Mouse (Mus musculus): ENCODE measurements around the gene Agtr1a. TPM values are rescaled to one million over a fixed set of nuclear protein-coding genes. Genes with fewer than 3 reads are reported as not detected.

Gene Agtr1a
- polyA plus RNA-seq, 1 experiment = 22.1 TPM

- H3K4me3 ChIP-seq (ENCODE audit: extremely low read depth, insufficient read depth, insufficient read length) = no peak overlapping the region
- no peak overlapping the region for H3K27ac ChIP-seq (ENCODE audit: insufficient read depth, low read length)
- H3K27me3 ChIP-seq (ENCODE audit: control insufficient read depth, insufficient read depth, low read length) = no peaks in the 10 kb centered on the region
- H3K36me3 ChIP-seq (ENCODE audit: control insufficient read depth, insufficient read depth, low read length) = no peaks in the 10 kb centered on the region
- no peaks in the 10 kb centered on the region for H3K4me1 ChIP-seq (ENCODE audit: control insufficient read depth, insufficient read depth, insufficient read length)
- WGBS = 90% methylated on average over 6 of the region's 6 CpGs
- TF ChIP-seq CTCF (IDR thresholded peaks at IDR 0.05; ENCODE audit: extremely low read depth, insufficient read depth, insufficient read length, insufficient replicate concordance) (no peak), POLR2A (IDR thresholded peaks at IDR 0.05; ENCODE audit: low read depth, low read length) (no peak)
- DNase-seq (ENCODE audit: low read depth in 1 of 2, low spot score in 2 of 2) = no peak
Observed at GRCm38 (mm10) chr13:30385183-30385582, 48.9 kb downstream of the Agtr1a start.

GRCm38 (mm10) chr13:30394123-30394522 is 57.9 kb downstream of the Agtr1a start:
- TF ChIP-seq POLR2A (IDR thresholded peaks at IDR 0.05; ENCODE audit: low read depth, low read length) (no peak), CTCF (IDR thresholded peaks at IDR 0.05; ENCODE audit: extremely low read depth, insufficient read depth, insufficient read length, insufficient replicate concordance) (no peak)
- no peak overlapping the region for H3K27ac ChIP-seq (ENCODE audit: insufficient read depth, low read length)

DNA sequence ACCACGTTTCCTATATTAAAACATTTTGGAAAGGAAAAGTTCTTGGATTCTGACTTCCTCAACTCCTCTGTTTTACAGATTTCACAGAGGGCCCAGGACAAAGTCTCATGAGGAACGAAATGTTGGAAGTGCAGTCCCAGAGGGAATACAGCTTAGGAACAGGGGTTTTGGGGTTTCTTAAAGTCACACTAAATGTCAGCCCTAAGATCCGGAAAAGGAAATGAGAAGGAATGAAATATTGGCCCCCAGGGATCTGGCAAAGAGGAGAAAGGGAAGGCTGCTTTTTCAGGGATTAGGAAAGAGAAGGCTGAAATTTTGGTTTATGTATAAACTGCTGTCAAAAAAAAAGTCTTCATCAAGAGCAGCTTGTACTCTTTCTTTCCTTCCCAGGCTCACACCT is 60.2 kb downstream of the Agtr1a start:
- H3K36me3 ChIP-seq (ENCODE audit: control insufficient read depth, insufficient read depth, low read length) = no peaks in the 10 kb centered on the region
- no peaks in the 10 kb centered on the region for H3K4me1 ChIP-seq (ENCODE audit: control insufficient read depth, insufficient read depth, insufficient read length)
- TF ChIP-seq POLR2A (IDR thresholded peaks at IDR 0.05; ENCODE audit: low read depth, low read length) = no peak
- TF ChIP-seq CTCF (IDR thresholded peaks at IDR 0.05; ENCODE audit: extremely low read depth, insufficient read depth, insufficient read length, insufficient replicate concordance) = no peak
- no peaks in the 10 kb centered on the region for H3K27me3 ChIP-seq (ENCODE audit: control insufficient read depth, insufficient read depth, low read length)
- no peak for DNase-seq (ENCODE audit: low read depth in 1 of 2, low spot score in 2 of 2)
- H3K27ac ChIP-seq (ENCODE audit: insufficient read depth, low read length) = no peak overlapping the region
- H3K4me3 ChIP-seq (ENCODE audit: extremely low read depth, insufficient read depth, insufficient read length) = no peak overlapping the region
- WGBS = 74% methylated on average over 3 of the region's 3 CpGs

More at GRCm38 (mm10) chr13:30394123-30394522, 57.9 kb downstream of the Agtr1a start:
- H3K4me3 ChIP-seq (ENCODE audit: extremely low read depth, insufficient read depth, insufficient read length) = no peak overlapping the region
- no peaks in the 10 kb centered on the region for H3K36me3 ChIP-seq (ENCODE audit: control insufficient read depth, insufficient read depth, low read length)
- no peaks in the 10 kb centered on the region for H3K4me1 ChIP-seq (ENCODE audit: control insufficient read depth, insufficient read depth, insufficient read length)
- no peak for DNase-seq (ENCODE audit: low read depth in 1 of 2, low spot score in 2 of 2)
- no peaks in the 10 kb centered on the region for H3K27me3 ChIP-seq (ENCODE audit: control insufficient read depth, insufficient read depth, low read length)

DNA sequence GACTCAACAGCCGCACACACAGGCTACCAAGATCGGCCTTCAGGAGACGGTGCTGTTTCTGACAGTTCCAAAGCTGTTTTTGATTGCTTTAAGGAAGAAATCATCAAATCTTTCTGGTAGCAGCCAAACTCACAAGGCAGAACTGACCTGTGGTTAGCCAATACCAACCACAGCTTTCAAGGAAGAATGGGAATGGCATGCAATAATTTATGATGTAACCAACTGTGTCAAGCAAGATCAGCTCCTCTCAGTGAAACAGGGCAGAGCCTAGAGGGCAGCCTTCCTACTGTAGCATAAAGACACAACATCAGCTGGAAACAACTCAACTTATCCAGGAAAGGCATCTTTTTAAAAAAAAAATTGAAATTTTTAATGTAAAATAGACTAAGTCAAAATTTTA is 62.6 kb downstream of the Agtr1a start:
- 72% methylated on average over 3 of the region's 3 CpGs for WGBS
- no peak for TF ChIP-seq POLR2A (IDR thresholded peaks at IDR 0.05; ENCODE audit: low read depth, low read length)
- TF ChIP-seq CTCF (IDR thresholded peaks at IDR 0.05; ENCODE audit: extremely low read depth, insufficient read depth, insufficient read length, insufficient replicate concordance) = no peak
- H3K27ac ChIP-seq (ENCODE audit: insufficient read depth, low read length) = no peak overlapping the region
- H3K27me3 ChIP-seq (ENCODE audit: control insufficient read depth, insufficient read depth, low read length) = no peaks in the 10 kb centered on the region
- no peaks in the 10 kb centered on the region for H3K4me1 ChIP-seq (ENCODE audit: control insufficient read depth, insufficient read depth, insufficient read length)
- no peaks in the 10 kb centered on the region for H3K36me3 ChIP-seq (ENCODE audit: control insufficient read depth, insufficient read depth, low read length)
- no peak for DNase-seq (ENCODE audit: low read depth in 1 of 2, low spot score in 2 of 2)
- H3K4me3 ChIP-seq (ENCODE audit: extremely low read depth, insufficient read depth, insufficient read length) = no peak overlapping the region

GRCm38 (mm10) chr13:30400621-30401020 is 64.4 kb downstream of the Agtr1a start:
- Histone ChIP-seq H3K27me3 (ENCODE audit: control insufficient read depth, insufficient read depth, low read length) (no peaks in the 10 kb centered on the region), H3K4me1 (ENCODE audit: control insufficient read depth, insufficient read depth, insufficient read length) (no peaks in the 10 kb centered on the region), H3K27ac (ENCODE audit: insufficient read depth, low read length) (no peak overlapping the region), H3K36me3 (ENCODE audit: control insufficient read depth, insufficient read depth, low read length) (no peaks in the 10 kb centered on the region), H3K4me3 (ENCODE audit: extremely low read depth, insufficient read depth, insufficient read length) (no peak overlapping the region)
- no peak for TF ChIP-seq CTCF (IDR thresholded peaks at IDR 0.05; ENCODE audit: extremely low read depth, insufficient read depth, insufficient read length, insufficient replicate concordance)
- TF ChIP-seq POLR2A (IDR thresholded peaks at IDR 0.05; ENCODE audit: low read depth, low read length) = no peak
- 89% methylated on average over 8 of the region's 8 CpGs for WGBS
- DNase-seq (ENCODE audit: low read depth in 1 of 2, low spot score in 2 of 2) = no peak

- no peaks in the 10 kb centered on the region for H3K27me3 ChIP-seq (ENCODE audit: control insufficient read depth, insufficient read depth, low read length)
- DNase-seq (ENCODE audit: low read depth in 1 of 2, low spot score in 2 of 2) = no peak
- H3K4me3 ChIP-seq (ENCODE audit: extremely low read depth, insufficient read depth, insufficient read length) = no peak overlapping the region
- WGBS = 82% methylated on average over 3 of the region's 3 CpGs
- no peaks in the 10 kb centered on the region for H3K36me3 ChIP-seq (ENCODE audit: control insufficient read depth, insufficient read depth, low read length)
- TF ChIP-seq POLR2A (IDR thresholded peaks at IDR 0.05; ENCODE audit: low read depth, low read length) (no peak), CTCF (IDR thresholded peaks at IDR 0.05; ENCODE audit: extremely low read depth, insufficient read depth, insufficient read length, insufficient replicate concordance) (no peak)
- H3K4me1 ChIP-seq (ENCODE audit: control insufficient read depth, insufficient read depth, insufficient read length) = no peaks in the 10 kb centered on the region
- no peak overlapping the region for H3K27ac ChIP-seq (ENCODE audit: insufficient read depth, low read length)
Observed at GRCm38 (mm10) chr13:30403874-30404273, 67.6 kb downstream of the Agtr1a start.

GRCm38 (mm10) chr13:30418611-30419010 is 82.4 kb downstream of the Agtr1a start:
- DNase-seq (ENCODE audit: low read depth in 1 of 2, low spot score in 2 of 2) = no peak
- no peak overlapping the region for H3K4me3 ChIP-seq (ENCODE audit: extremely low read depth, insufficient read depth, insufficient read length)
- no peak for TF ChIP-seq CTCF (IDR thresholded peaks at IDR 0.05; ENCODE audit: extremely low read depth, insufficient read depth, insufficient read length, insufficient replicate concordance)
- no peak for TF ChIP-seq POLR2A (IDR thresholded peaks at IDR 0.05; ENCODE audit: low read depth, low read length)
- H3K27me3 ChIP-seq (ENCODE audit: control insufficient read depth, insufficient read depth, low read length) = no peaks in the 10 kb centered on the region
- 80% methylated on average over 5 of the region's 5 CpGs for WGBS
- H3K4me1 ChIP-seq (ENCODE audit: control insufficient read depth, insufficient read depth, insufficient read length) = no peaks in the 10 kb centered on the region
- no peak overlapping the region for H3K27ac ChIP-seq (ENCODE audit: insufficient read depth, low read length)
- no peaks in the 10 kb centered on the region for H3K36me3 ChIP-seq (ENCODE audit: control insufficient read depth, insufficient read depth, low read length)
